Mouse (Mus musculus): ENCODE measurements around the gene Ano1. TPM values are rescaled to one million over a fixed set of nuclear protein-coding genes. Genes with fewer than 3 reads are reported as not detected.

Gene Ano1
- total and polyA plus RNA-seq, 3 experiments = 0.04 TPM; not detected in 2

- no peak for TF ChIP-seq BHLHE40 (IDR thresholded peaks at IDR 0.05; ENCODE audit: borderline replicate concordance, low read depth, low read length)
- no peak for TF ChIP-seq ZC3H11A (IDR thresholded peaks at IDR 0.05; ENCODE audit: low read depth, low read length)
These were observed 86.2 kb downstream of the Ano1 start (continued) for GRCm38 (mm10) chr7:144665585-144665984.

- no peak overlapping the region for H3K27ac ChIP-seq (ENCODE audit: control insufficient read depth, low read depth, low read length)
- no peak overlapping the region for H3K4me3 ChIP-seq (ENCODE audit: control insufficient read depth in 1 of 2, insufficient read depth in 1 of 2, low read depth in 2 of 2, low read length in 2 of 2)
- H3K9me3 ChIP-seq (replicated peaks; ENCODE audit: insufficient read depth, low read length) = no peaks in the 10 kb centered on the region
- H3K27me3 ChIP-seq (ENCODE audit: control insufficient read depth in 1 of 2, insufficient read depth in 2 of 2, low read length in 2 of 2) = no peaks in the 10 kb centered on the region
- H3K9ac ChIP-seq (ENCODE audit: control insufficient read depth, low read depth, low read length, poor library complexity, severe bottlenecking) = no peak overlapping the region
- H3K36me3 ChIP-seq (ENCODE audit: control insufficient read depth in 1 of 2, insufficient read depth in 2 of 2, low read length in 2 of 2) = no peaks in the 10 kb centered on the region
- no peaks in the 10 kb centered on the region for H3K79me2 ChIP-seq (ENCODE audit: control insufficient read depth, insufficient read depth, low read length, poor library complexity)
- no peak for DNase-seq (ENCODE audit: low read depth, low spot score)
- H3K4me1 ChIP-seq (ENCODE audit: control insufficient read depth in 1 of 2, insufficient read depth in 2 of 2, low read length in 2 of 2) = no peaks in the 10 kb centered on the region
- TF ChIP-seq CHD1 (IDR thresholded peaks at IDR 0.05; ENCODE audit: low read depth, low read length) = no peak
These were observed 88.2 kb downstream of the Ano1 start for GRCm38 (mm10) chr7:144663566-144663965.

GRCm38 (mm10) chr7:144656261-144656967 lies 95.4 kb downstream of the Ano1 start:
- no peak overlapping the region for H3K4me3 ChIP-seq (ENCODE audit: control insufficient read depth in 1 of 2, insufficient read depth in 1 of 2, low read depth in 2 of 2, low read length in 2 of 2)
- H3K27ac ChIP-seq (ENCODE audit: control insufficient read depth, low read depth, low read length) = no peak overlapping the region
- no peaks in the 10 kb centered on the region for H3K9me3 ChIP-seq (replicated peaks; ENCODE audit: insufficient read depth, low read length)
- no peaks in the 10 kb centered on the region for H3K36me3 ChIP-seq (ENCODE audit: control insufficient read depth in 1 of 2, insufficient read depth in 2 of 2, low read length in 2 of 2)
- DNase-seq (ENCODE audit: low read depth, low spot score) = no peak
- H3K79me2 ChIP-seq (ENCODE audit: control insufficient read depth, insufficient read depth, low read length, poor library complexity) = no peaks in the 10 kb centered on the region
- no peak for TF ChIP-seq EP300 (IDR thresholded peaks at IDR 0.05; ENCODE audit: low read depth in 1 of 2, low read length in 2 of 2)
- 0 out of 6 replicates have a peak, but pooled peaks of 1 of the 3 experiments have one; percentile 1 for TF ChIP-seq CTCF (IDR thresholded peaks at IDR 0.05 in 2 of 3, conservative IDR thresholded peaks at IDR 0.05 in 1 of 3; ENCODE audit: control insufficient read depth in 1 of 3, insufficient read depth in 1 of 3, low read depth in 2 of 3, low read length in 3 of 3, poor library complexity in 1 of 3, severe bottlenecking in 1 of 3)
- H3K27me3 ChIP-seq (ENCODE audit: control insufficient read depth in 1 of 2, insufficient read depth in 2 of 2, low read length in 2 of 2) = no peaks in the 10 kb centered on the region
- no peaks in the 10 kb centered on the region for H3K4me1 ChIP-seq (ENCODE audit: control insufficient read depth in 1 of 2, insufficient read depth in 2 of 2, low read length in 2 of 2)
- H3K9ac ChIP-seq (ENCODE audit: control insufficient read depth, low read depth, low read length, poor library complexity, severe bottlenecking) = no peak overlapping the region

GRCm38 (mm10) chr7:144653681-144654425 lies 97.9 kb downstream of the Ano1 start:
- H3K4me3 ChIP-seq (ENCODE audit: control insufficient read depth in 1 of 2, insufficient read depth in 1 of 2, low read depth in 2 of 2, low read length in 2 of 2) = no peak overlapping the region
- no peak overlapping the region for H3K9ac ChIP-seq (ENCODE audit: control insufficient read depth, low read depth, low read length, poor library complexity, severe bottlenecking)
- TF ChIP-seq TBP (IDR thresholded peaks at IDR 0.05; ENCODE audit: low read depth, low read length) (no peak), ZNF384 (IDR thresholded peaks at IDR 0.05; ENCODE audit: low read depth, low read length) (no peak), CHD1 (IDR thresholded peaks at IDR 0.05; ENCODE audit: low read depth, low read length) (no peak), MEF2A (IDR thresholded peaks at IDR 0.05; ENCODE audit: extremely low read depth, insufficient replicate concordance, low read depth, low read length, poor library complexity, severe bottlenecking) (no peak), TAL1 (IDR thresholded peaks at IDR 0.05; ENCODE audit: low read length) (no peak), GABPA (IDR thresholded peaks at IDR 0.05; ENCODE audit: low read depth, low read length) (no peak), TCF12 (IDR thresholded peaks at IDR 0.05; ENCODE audit: low read depth, low read length) (no peak), JUND (IDR thresholded peaks at IDR 0.05; ENCODE audit: low read depth, low read length) (no peak)
- no peak overlapping the region for H3K27ac ChIP-seq (ENCODE audit: control insufficient read depth, low read depth, low read length)
- no peak for DNase-seq (ENCODE audit: low read depth, low spot score)
- H3K4me1 ChIP-seq (ENCODE audit: control insufficient read depth in 1 of 2, insufficient read depth in 2 of 2, low read length in 2 of 2) = no peaks in the 10 kb centered on the region
- H3K27me3 ChIP-seq (ENCODE audit: control insufficient read depth in 1 of 2, insufficient read depth in 2 of 2, low read length in 2 of 2) = no peaks in the 10 kb centered on the region
- no peaks in the 10 kb centered on the region for H3K79me2 ChIP-seq (ENCODE audit: control insufficient read depth, insufficient read depth, low read length, poor library complexity)
- H3K9me3 ChIP-seq (replicated peaks; ENCODE audit: insufficient read depth, low read length) = no peaks in the 10 kb centered on the region
- no peaks in the 10 kb centered on the region for H3K36me3 ChIP-seq (ENCODE audit: control insufficient read depth in 1 of 2, insufficient read depth in 2 of 2, low read length in 2 of 2)
